Mouse (Mus musculus) inflammation-experienced regulatory T-cells (primary cell): ENCODE measurements around the gene Ikzf3. TPM values are rescaled to one million over a fixed set of nuclear protein-coding genes. Genes with fewer than 3 reads are reported as not detected.

Source experiments
- polyA plus RNA-seq, 2 experiments: library from polyadenylated mRNA; unstranded; fragments of 100-300 nt; shearing (Covaris generic); gene quantifications; one replicate each; pipeline ENCODE4 v1.2.1; 2017

Gene Ikzf3
- polyA plus RNA-seq, result 10 to 100 TPM; 40.9 to 85.7 TPM

DNA sequence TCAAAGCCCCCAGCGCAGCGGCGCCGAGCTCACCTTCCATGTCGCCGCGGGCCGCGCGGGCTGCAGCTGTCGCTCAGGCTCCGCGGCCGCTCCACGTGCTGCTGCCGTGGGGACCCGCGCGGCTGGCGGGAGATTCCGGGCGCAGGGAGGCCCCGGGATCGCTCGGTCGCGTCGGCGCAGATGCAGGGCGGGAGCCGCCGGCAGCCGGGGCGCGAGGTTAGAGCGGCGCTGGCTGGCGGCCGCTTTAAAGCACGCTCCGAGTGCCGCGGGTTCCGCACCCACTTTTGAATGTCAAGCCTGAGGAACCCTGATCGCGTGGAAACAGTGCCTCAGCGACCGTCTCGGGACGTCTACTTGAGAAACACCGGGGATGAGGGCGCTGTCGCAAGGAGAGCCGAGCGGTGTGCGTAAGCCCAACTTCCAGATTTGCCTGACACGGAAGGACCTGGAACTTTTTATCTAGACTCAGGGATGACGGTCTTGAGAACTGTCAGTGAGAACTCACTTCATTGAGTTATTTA lies at the start of gene Ikzf3:
Gene Ikzf3 (minus strand): TSS at position 321 of the 521 bp plus-strand sequence.

GRCm38 (mm10) chr11:98586892-98587563 lies 41.2 kb upstream of the Ikzf3 start, which contains the start of gene Ormdl3:
Ormdl3 (minus strand) TSS chr11:98587368.

DNA sequence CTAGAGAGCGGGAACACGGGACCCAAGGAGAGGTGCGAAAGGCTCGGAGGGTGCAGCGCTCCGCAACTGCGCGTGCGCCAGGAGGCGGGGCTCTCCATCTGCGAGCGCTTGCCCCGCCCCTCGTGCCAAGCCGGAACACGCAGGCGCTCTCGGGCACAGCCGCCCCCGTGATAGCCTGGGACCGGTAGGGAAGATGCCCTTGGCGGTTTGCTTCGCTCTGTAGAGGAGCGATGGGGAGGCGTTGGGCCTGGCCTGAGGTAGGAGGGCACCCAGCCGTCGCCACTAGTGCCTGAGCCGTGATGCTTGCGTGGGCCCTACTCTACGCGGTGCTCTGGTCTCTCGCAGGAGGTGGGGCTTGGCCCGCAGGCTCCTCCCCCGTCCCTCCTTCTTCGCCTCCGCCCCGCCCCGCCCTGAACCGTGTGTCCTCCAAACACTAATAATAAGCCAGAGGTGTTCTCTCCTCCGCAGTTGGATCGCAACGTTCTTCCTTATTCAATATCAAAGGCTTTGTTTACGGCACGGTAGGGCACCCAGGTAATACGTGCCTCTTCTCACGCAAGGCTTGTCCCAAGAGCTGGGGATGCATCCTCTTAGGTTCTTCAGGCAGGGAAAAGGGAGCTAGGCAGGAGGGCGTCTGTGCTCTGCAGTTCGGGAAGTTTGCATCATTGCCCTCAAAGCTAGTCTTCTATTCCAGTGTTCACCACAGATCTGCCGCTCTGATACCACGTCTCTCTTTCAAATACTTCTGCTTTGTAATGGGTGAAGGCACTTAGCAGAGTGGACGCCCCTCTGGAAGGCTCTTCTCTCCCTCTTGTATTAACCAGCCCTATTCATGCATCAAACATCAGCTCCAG lies 5.4 kb upstream of the Ikzf3 start, which contains the start of gene Zpbp2:
Gene Zpbp2 (plus strand): TSS at position 123 of the 854 bp plus-strand sequence.

GRCm38 (mm10) chr11:98446213-98446561 lies 99.6 kb downstream of the Ikzf3 start, which contains the start of gene Grb7:
Grb7 (plus strand) TSS chr11:98446394.

DNA sequence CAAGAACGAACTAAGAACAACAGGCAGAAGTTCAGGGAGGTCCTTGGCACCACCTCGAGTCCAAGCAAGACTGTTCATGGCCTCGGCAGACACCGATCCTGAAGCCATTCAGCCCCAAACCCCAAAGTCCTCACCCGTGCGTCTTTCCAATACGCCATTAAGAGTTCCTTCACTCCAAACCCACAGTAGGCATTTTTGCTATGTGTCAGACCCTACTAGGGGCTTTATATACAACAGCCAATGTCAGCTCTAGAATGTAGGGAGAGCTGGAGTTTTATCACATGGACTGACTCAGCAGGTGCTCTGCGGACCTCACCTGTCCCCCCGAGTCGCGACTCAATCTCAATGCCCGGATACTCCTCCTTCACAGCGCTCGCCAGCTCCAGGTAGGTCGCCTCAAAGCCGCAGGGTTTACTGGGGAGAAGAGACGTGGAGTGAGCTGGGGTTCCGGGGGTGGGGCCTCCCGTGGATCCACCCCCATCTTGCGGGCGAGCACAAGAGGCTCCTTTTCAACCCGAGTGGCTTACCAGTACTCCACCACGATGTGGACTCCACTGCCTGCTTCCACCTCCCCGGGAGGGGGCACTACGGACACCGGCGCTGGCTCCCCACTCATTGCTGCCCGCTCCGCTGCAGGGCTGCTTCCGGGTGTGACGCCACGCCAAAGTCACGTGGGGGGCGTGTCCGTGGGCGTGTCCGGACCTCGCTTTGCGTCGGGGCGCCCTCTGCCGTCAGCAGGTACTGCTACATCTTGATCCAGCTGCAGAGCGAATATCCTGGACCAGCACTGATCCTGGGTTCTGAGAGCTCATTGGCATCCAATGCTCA lies 107.3 kb downstream of the Ikzf3 start, which contains the start of gene Mien1:
Gene Mien1 (minus strand): TSS at position 661 of the 828 bp plus-strand sequence.

Other genes with a start within 250 kb of the Ikzf3 start
- under 1 TPM; 0.06 to 0.67 TPM for gene Neurod2, start 216.4 kb downstream of the Ikzf3 start, polyA plus RNA-seq
- gene Ppp1r1b, start 197.6 kb downstream of the Ikzf3 start, polyA plus RNA-seq, result 1 to 10 TPM; 1.5 to 3.9 TPM
- gene Stard3, start 187.7 kb downstream of the Ikzf3 start, polyA plus RNA-seq, result 10 to 100 TPM; 61.8 to 64.9 TPM
- 1 to 10 TPM in 1 of 2 experiments, not detected in 1; 1.0 TPM for gene Tcap, start 162.2 kb downstream of the Ikzf3 start, polyA plus RNA-seq
- not detected for gene Pnmt, start 159.6 kb downstream of the Ikzf3 start, polyA plus RNA-seq
- gene Pgap3, start 145.5 kb downstream of the Ikzf3 start, polyA plus RNA-seq, result 10 to 100 TPM; 12.6 to 13.7 TPM
- under 1 TPM; 0.16 to 0.22 TPM for gene Erbb2, start 133.6 kb downstream of the Ikzf3 start, polyA plus RNA-seq
- 100 to 1,000 TPM; 141 to 157 TPM for gene Mien1, start 107.0 kb downstream of the Ikzf3 start, polyA plus RNA-seq
- gene Grb7, start 99.6 kb downstream of the Ikzf3 start, polyA plus RNA-seq, result 1 to 10 TPM; 1.5 to 6.5 TPM
- gene Zpbp2, start 5.1 kb upstream of the Ikzf3 start, polyA plus RNA-seq, result 1 to 10 TPM; 3.0 to 3.7 TPM
- 10 to 100 TPM; 62.2 to 78.9 TPM for gene Ormdl3, start 41.3 kb upstream of the Ikzf3 start, polyA plus RNA-seq
- gene Lrrc3c, start 52.3 kb upstream of the Ikzf3 start, polyA plus RNA-seq, result under 1 TPM in 1 of 2 experiments, not detected in 1; 0.23 TPM
- 1 to 10 TPM; 2.4 to 8.5 TPM for gene Gm12355, start 79.6 kb upstream of the Ikzf3 start, polyA plus RNA-seq
- not detected for gene Gsdma3, start 80.3 kb upstream of the Ikzf3 start, polyA plus RNA-seq
- gene Gsdma2, start 100.7 kb upstream of the Ikzf3 start, polyA plus RNA-seq, result 1 to 10 TPM in 1 of 2 experiments, under 1 TPM in 1; 0.11 to 2.6 TPM
- 1 to 10 TPM in 1 of 2 experiments, under 1 TPM in 1; 0.06 to 1.4 TPM for gene Gsdma, start 118.3 kb upstream of the Ikzf3 start, polyA plus RNA-seq
- 100 to 1,000 TPM; 126 to 133 TPM for gene Psmd3, start 136.5 kb upstream of the Ikzf3 start, polyA plus RNA-seq
- gene Csf3, start 155.2 kb upstream of the Ikzf3 start, polyA plus RNA-seq, result not detected
- 10 to 100 TPM; 47.7 to 56.0 TPM for gene Med24, start 183.4 kb upstream of the Ikzf3 start, polyA plus RNA-seq
- 1 to 10 TPM; 7.2 to 7.7 TPM for gene Thra, start 194.6 kb upstream of the Ikzf3 start, polyA plus RNA-seq
- gene Nr1d1, start 229.3 kb upstream of the Ikzf3 start, polyA plus RNA-seq, result 10 to 100 TPM in 1 of 2 experiments, 1 to 10 TPM in 1; 8.1 to 10.2 TPM
- 10 to 100 TPM; 24.2 to 25.3 TPM for gene Msl1, start 249.5 kb upstream of the Ikzf3 start, polyA plus RNA-seq